Mouse (Mus musculus) stomach, postnatal 0 days (tissue): ENCODE measurements at regions not wholly inside any gene's neighbourhood (a gene's known extent, or its start where the extent isn't known, plus 50 kb on each side); places are given as distances from the start of the nearest gene placed in this dataset.
"Not testable (repeated sequence)": the region's sequence is repeated elsewhere in the genome, so short reads cannot be mapped to it uniquely, and the experiment has no call there.

Experiments
- CTCF ChIP-seq: IDR thresholded peaks from 2 replicates; pipeline ENCODE4 v1.5.1; 2016; ENCODE audit warnings: antibody characterized with exemption, low read depth, mild to moderate bottlenecking, moderate library complexity
- EP300 ChIP-seq: optimal IDR thresholded peaks from 2 replicates; pipeline ENCODE3; 2016; ENCODE audit warnings: antibody characterized with exemption

DNA sequence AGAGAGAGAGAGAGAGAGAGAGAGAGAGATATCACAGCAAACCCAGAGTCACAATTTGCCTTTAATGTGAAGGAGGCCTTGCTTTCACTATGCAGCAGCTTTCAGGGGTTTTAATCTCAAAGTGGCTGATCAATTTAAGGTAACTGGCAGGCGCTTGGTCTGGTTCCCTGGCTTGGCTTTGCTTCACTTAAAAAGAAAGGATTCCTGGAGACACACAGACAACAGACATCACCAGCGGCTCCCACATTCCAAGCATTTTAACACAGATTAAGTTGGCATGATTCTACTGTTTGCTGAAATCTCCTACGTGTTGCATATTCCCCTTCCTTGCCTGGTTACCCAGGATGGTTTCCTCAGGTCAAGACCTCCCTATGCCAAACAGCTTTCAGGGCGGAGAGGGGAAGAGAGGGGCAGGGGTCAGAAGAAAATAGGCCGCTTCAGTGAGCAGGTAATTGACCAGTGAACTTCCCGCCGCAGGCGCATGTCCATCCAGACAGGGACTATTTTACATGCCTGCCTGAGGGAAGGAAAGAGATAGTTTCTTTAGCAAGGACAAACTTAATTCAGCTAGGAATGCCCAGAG, 140.0 kb downstream of the Rab10 start:
- not testable (repeated sequence) for TF ChIP-seq CTCF, EP300
